Mouse (Mus musculus) regulatory T cell (primary cell): ENCODE results near the gene Cerkl.

Source experiments
- in situ Hi-C: fragments of 300-600 bp; cut with MboI, MseI; formaldehyde crosslinking; loops from one replicate; pipeline ENCODE4 v1.15.1; 2025; ENCODE audit warnings: high pct_unique_total_duplicates

The Cerkl gene

DNA sequence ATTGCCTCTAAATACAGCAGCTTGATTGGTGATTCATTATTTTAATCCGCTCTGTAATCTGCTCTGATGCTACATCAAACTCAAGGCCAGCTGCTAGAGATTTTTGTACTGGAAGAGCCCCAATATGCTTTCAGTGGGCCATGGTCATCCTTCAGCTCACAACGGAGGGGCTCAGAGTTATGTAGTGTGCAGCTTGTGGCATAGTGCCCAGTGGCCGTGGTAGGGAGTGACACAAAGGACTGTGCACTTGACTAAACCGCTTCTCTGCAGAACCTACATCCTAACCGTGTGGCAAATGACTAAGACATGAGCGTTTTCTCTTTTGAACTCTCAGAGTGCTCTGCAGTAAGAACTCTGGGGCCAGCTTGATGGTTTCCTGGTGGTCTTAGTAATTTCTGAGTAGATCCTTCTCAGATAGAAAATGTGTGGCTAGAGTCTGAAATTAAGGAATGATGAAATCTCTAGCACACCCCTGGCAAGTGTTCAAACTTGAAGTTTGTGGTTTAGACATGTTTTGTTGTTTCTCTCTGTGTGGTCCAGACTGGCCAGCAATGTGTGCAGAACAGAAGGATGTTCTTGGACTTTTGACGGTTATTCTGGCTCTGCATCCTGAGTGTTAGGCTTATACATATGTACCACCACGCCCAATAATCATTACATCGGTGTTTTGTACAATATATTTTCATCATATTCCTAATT, 140.3 kb downstream of the Cerkl start:
- in situ Hi-C loops = no loop called here

DNA sequence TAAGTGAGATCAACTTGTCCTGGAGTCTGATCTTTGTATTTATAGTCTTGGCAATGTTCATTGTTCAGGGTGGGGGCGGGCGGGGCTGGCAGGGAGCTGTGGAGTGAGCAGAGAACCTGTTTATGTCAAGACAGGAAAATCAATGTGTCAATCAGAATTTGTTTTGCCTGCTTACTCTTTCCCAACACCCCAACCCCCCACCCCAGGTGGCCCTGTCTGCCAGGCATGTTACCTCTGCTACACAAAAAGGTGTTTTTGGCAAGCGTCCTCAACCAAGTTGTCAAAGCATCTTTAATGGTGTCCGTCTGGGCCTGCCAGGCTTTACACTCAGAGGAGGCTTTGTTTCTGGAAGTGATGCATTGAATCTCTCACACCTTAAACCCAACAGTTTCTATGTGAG, 141.5 kb downstream of the Cerkl start:
- in situ Hi-C loops = no loop called here

DNA sequence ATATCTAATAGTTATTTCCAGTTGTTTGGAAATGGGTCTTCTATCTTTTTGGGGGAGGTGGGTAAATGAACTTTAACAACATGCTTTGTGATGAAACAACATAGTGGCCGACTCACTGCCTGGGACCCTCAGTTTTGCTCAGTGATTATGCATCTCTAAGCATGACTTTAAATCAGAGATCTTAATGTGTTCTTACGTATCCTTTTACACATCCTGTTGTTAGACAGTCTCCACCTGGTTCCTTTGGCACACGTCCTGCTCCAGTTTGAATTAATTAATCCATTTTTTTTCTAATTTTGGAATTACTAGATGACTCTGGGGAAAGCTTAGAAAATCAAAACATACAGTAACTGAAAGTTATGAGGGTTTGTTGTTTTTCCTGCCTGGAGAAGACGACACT, 144.1 kb downstream of the Cerkl start:
- in situ Hi-C loops = no loop called here

DNA sequence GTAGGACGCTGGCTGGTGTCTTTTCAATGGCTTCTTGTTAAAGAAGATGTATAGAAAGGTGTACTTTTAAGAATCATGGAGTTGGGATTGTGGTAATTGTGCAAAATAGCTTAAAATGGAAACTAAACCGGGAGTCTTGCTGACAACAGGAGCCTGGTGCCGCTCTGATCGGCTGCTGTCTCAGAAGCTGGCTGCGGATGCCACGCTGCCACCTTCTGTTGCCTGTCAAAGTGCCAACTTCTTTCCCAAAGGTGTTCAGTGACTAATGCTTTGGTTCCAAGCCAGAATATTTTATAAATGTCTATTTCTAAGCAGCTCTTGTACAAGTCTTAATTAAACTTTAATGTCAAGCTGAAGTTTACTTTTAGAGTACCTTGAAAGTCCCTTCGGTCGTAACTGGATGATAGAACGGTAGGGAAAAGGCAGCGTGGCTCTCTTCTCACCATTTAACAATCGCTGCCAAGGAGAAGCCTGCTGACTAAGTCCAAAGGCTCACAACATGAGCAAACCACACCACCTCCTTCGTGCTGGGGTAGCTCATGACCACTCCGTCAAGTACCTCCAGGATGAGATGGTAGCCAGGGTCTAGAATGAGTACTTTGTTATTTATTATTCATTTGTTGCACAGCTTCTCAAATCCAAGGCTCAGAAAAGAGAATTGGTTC, 147.0 kb downstream of the Cerkl start:
- in situ Hi-C loops = no loop called here

DNA sequence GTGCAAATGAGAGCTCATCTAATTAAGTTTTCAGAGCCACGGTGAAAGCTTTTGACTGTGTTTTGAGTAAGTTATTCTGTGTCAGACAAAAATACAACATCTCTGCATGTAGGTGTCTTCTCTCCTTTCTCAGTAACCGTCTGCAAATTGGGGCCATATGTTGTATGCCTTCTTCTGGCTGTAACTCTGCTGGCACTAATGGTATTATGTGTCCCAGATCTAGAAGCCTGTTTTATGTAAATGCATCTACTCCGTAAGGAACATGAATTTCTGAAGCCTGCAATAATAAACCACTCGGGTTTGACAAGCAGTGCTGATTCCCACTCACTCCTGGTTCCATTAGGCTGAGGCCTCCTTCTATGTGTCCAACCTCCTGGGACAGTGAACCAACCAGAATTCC, 149.0 kb downstream of the Cerkl start:
- in situ Hi-C loops = no loop called here

DNA sequence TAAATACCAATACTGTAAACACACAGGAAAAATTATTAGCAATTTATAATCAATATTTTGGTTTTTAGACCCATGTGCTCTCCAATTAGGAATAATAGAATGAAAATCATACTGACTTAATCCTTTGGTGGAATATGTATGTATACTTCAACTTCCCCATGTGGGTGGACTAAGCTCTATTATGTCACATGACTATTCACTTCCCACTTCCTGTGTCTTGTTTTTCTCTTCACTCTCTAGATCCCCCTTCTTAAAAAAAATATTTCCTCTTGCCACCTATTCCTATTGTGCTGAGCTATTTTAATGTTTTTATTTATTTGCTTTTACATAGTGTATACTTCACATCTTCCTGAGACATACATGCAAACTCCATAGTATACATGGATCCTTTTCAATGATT, 154.2 kb downstream of the Cerkl start:
- in situ Hi-C loops = no loop called here

DNA sequence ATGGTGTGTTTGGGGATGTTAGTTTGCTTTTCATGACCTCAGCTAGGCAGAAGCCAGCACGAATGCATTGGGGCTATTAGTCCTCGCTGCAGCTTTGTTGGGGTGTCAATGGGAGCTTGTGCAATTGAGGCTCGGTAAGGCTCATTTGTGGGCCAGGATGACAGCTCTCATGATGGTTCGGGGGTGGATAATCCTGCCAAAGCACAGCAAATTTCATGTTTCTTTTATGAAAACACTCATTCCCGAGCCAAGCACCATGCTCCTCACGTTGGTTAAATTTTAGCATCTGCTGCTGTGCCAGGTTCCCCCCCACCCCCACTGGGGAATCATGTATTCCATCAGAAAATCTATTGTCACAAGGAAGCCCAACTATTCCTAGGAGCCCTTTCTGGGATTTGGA, 164.2 kb downstream of the Cerkl start:
- in situ Hi-C loops = loop anchor here (25.0 kb wide), 1 partner anchor 1380 kb away; no protein-coding TSS in a partner anchor

DNA sequence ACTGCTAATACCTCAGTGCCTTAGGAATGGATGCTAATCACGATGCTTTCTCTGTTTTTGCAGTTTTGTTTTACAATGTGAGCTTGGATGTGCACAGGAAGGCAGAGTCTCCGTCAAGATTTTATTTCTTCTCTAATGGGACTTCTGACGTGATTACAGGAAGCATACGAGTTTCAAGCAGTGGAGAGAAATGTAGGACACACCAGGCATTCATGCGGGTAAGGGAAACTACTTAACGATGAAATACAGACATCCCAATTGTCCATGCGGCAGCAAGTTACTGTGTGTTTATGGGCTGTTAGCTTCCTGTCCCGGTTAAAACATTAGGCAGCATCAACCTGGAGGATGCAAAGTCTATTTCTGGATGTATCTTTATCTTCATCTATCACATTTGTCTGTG, 164.7 kb downstream of the Cerkl start:
- in situ Hi-C loops = loop anchor here (25.0 kb wide), 1 partner anchor 1380 kb away; no protein-coding TSS in a partner anchor

DNA sequence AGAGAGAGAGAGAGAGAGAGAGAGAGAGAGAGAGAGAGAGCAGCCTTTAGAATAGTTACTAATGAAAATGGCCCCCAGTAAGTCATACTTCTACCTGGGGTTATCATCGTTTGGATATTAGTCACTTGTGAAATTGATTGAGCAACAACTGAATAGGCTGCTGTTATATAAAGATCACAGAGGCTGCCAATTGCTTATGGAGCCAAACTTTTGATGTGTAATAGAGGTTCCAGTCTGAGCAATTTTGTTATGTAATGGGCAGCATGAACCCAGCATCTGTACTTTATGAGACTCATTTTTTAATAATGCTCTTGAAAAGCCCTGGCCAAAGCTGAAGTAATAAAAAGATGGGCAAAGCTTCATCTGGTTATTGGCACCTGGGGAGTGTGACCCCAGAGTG, 166.4 kb downstream of the Cerkl start:
- in situ Hi-C loops = loop anchor here (25.0 kb wide), 1 partner anchor 1378 kb away; no protein-coding TSS in a partner anchor

DNA sequence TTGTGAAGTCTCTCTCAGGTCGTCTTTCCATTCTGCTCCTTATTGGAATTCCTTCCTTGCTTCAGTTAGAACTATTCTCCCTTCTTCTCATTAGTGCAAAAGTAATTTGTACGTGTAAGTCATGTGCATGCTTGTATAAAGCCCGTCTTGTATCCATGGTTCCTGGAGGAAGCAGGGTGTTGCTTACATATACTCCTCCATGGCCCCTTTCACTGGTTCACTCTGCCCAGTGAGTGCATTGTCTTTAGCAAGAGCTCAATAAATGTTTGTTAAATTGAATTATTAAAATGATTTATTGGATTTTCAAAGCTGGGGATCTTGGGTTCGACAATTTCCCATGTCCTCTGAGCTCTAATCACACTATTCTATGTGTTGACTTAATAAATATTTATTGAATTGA, 172.4 kb downstream of the Cerkl start:
- in situ Hi-C loops = loop anchor here (25.0 kb wide), 1 partner anchor 1372 kb away; no protein-coding TSS in a partner anchor
